Mouse (Mus musculus): ENCODE results near the gene Grip1. TPM values are rescaled to one million over a fixed set of nuclear protein-coding genes. Genes with fewer than 3 reads are reported as not detected.
A peak's percentile ranks its signal among the peaks of the same experiment; 100 is the strongest.
"Not testable (repeated sequence)": the region's sequence is repeated elsewhere in the genome, so short reads cannot be mapped to it uniquely, and the experiment has no call there.

Gene Grip1
- total RNA-seq, 2 experiments from 2014 or later, result not detected

DNA sequence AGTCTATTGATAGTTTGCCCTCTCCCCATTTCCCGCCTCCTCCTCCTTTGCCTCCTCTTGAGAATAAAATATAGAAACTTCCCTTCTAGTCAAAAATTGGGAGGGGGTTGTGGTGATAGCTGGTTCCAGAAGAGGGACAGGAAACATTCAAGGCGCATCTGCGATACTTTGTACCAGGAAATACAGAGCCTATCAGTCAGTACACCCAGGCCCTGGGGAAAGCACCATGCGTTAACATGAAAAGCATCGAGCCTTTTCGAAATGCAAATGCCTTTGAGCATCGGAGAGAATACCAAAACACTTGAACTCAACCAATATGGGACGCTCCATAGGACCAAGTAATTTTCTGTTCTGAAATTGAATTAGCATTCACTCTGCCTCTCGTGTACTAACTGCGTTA, 612.7 kb downstream of the Grip1 start:
- ATAC-seq (replicated peaks; ENCODE audit: low FRiP score, low TSS enrichment, poor library complexity, severe bottlenecking), result no peak

DNA sequence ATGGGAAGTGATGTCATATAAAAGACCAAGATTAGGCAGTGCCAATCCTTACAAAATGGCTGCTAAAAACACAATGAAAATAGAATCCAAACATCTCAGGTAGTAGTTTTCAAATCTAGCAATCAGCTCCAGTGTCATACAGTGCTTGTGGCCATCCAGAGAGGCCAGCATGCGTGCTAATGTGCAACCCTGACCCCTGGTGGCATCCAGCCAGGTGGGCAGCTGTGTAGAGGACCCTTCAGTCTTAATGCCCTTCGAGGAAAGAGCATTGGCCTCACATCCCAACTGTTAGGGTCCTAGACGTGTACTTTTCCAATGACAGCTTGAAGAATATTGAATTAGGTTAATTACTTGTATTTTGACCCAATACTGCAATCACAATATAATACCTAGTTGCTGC, 624.2 kb downstream of the Grip1 start:
- ATAC-seq (replicated peaks; ENCODE audit: low FRiP score, low TSS enrichment, poor library complexity, severe bottlenecking), result no peak

DNA sequence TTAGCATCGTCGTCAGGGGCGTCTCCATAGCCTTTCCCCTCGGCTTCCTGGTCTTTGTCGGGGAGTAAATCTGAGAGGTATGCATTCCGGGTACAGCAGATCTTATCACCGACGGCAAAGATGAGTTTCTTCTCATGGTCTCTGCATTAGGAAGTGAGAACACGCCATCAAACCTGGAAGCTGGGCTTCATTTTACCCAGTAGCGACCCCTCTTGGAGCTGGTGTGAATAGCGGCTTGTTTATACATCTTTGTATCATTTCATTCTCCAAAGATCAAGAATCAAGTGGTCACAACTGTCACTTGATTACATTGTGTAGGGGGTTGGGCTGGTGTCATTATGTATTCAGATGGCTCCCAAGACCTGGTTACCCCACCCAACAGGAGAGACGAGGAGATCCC, 638.9 kb downstream of the Grip1 start:
- 0 out of 2 replicates have a peak, but pooled peaks have one; percentile 13 for ATAC-seq (replicated peaks; ENCODE audit: low FRiP score, low TSS enrichment, poor library complexity, severe bottlenecking)

DNA sequence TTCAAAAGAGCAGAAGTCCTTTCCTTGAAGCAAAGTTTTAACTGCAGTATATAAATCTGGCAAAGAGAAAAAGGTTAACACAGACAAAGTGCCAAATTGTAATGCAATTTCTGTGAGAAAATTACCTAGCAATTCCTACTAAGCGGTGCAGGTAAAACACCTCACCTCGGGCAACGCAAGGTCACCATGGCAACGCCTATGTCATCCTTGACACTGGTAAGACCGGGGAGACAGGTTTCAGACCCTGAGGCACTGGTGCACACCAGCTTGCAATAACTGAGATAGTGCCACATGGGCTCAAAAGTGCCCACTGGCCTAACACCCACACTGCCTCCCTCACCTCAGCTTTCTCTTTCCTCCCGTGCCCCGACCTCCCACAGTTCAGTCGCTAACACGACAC, 641.5 kb downstream of the Grip1 start:
- ATAC-seq (replicated peaks; ENCODE audit: low FRiP score, low TSS enrichment, poor library complexity, severe bottlenecking), result no peak

DNA sequence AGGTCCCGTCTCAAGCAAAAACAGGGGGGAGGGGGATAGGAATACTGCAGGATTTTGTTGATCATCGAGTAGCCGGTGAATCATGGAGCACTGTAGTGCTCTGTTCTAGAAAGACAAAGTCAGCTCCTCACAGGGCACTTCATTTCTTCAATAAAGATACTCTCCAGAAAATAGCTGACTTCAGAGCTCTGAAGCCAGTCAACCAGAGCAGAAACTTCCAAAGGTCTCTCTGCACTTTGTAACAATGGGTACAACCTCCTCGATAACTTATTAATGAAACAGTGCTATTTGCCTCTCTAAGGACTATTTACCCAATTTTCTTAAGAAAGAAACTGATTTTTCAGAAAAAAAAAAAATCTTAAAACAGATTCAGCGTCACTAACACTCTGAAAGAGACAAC, 642.1 kb downstream of the Grip1 start:
- no peak for ATAC-seq (replicated peaks; ENCODE audit: low FRiP score, low TSS enrichment, poor library complexity, severe bottlenecking)

DNA sequence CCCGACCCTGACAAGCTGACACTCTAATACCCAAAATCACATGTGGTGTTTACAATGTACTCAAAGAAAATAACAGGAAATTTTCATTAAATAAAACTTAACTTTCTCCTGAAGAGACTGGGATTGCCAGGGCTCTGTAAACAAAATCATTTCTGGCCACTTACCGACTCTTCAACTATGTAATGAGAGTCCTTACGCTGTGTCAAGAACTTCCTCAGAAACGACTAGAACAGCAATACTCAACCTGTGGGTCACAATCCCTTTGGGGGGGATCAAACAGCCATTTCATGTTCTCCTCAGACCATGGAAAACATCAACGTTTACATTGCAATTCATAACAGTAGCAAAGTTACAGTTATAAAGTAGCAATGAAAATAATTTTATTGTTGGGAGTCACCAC, 643.9 kb downstream of the Grip1 start:
- no peak for ATAC-seq (replicated peaks; ENCODE audit: low FRiP score, low TSS enrichment, poor library complexity, severe bottlenecking)

DNA sequence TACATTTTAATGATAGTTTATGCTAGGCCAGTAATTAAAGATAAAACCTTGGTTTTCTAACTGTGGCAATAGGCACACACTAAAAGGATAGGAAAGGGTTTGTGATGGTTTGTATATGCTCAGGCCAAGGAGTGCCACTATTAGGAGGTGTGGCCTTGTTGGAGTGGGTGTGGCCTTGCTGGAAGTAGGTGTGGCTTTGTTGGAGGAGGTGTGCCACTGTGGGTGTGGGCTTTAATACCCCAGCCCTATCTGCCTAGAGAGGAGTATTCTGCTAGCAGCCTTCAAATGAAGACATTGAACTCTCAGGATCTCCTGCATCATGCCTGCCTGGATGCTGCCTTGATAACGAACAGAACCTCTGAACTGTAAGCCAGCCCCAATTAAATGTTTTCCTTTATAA, 647.2 kb downstream of the Grip1 start:
- ATAC-seq (replicated peaks; ENCODE audit: low FRiP score, low TSS enrichment, poor library complexity, severe bottlenecking), result no peak

DNA sequence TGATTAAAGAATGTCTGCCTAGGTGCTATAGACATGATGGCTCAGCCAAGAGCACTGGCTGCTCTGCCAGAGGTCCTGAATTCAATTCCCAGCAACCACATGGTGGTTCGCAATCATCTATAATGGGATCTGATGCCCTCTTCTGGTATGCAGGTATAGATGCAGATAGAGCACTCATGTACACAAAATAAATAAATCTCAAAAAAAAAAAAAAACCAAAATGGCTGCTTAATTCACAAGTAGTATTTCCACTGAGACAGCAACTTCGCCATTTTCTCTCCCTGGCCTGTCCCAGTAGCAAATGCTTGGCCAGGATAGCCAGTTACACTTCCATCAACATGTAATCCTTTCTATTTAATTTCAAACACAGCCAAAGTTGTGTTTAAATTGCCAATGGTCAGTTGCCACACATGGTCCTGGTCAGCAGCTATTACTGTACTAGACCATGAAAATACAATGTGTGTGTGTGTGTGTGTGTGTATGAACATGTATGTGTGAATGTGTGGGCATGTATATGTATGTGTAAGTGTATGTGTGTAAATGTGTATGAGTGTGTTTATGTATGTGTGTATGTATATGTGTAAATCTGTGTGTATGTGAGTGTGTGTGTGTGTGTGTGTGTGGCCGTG, 658.2 kb downstream of the Grip1 start:
- no peak for ATAC-seq (replicated peaks; ENCODE audit: low FRiP score, low TSS enrichment, poor library complexity, severe bottlenecking)

DNA sequence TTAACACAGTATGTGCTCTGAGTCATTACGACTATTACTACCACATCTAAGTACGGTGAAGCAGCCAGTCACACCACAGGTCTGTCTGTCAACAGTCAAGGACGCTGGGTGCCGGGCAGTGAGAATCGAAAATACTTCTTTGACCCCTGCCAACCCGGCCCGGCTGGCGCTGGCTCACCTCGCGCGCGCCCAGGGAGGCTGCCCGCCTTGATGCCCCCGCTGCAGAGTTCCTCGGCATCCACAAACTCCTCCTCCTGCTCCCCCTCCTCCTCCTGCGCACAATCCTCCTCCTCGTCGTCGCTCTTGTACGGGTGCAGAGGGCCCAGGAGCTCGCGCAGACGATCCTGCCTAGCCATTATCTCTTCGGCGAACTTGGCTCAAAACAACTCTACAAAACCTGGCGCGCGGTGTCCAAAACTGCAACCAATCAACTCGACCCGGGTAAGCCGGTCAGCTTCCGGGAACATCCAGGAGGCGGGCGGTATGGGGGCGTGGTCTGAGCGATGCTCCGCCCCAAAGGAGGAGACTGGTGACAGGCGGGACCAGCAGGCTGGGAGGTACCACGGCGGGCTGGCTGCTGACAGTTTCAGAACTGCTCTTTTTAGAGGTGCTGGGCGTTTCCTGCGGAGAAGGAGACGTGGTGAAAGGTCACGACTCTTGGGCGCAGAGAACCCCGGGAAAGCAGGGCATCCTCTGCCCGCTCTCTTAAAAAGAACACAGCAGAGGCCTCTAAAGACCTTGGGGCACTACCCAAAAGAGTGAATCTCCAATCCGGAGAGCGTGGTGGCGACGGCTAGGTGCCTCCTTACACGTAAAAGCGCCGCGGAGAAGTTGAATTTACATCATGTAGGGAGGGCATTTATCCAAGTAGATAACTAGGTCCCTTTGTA, 659.1 kb downstream of the Grip1 start, which contains the start of gene Helb:
Helb (minus strand) TSS at position 481 of the 890 bp plus-strand sequence.
- peak; percentile 97 for ATAC-seq (replicated peaks; ENCODE audit: low FRiP score, low TSS enrichment, poor library complexity, severe bottlenecking)

DNA sequence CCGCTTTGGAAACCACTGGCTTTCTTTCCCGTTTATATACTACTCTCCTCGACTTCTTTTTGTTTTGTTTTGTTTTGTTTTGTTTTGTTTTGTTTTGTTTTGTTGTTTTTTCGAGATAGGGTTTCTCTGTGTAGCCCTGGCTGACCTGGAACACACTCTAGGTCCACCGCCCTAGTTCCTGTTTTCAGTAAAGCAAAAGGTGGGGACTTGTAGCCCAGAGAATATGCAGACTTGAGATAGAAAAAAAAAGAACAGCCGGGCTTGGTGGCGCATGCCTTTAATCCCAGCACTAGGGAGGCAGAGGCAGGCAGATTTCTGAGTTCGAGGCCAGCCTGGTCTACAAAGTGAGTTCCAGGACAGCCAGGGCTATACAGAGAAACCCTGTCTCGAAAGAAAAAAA, 659.9 kb downstream of the Grip1 start:
- not testable (repeated sequence) for ATAC-seq (replicated peaks; ENCODE audit: low FRiP score, low TSS enrichment, poor library complexity, severe bottlenecking)

DNA sequence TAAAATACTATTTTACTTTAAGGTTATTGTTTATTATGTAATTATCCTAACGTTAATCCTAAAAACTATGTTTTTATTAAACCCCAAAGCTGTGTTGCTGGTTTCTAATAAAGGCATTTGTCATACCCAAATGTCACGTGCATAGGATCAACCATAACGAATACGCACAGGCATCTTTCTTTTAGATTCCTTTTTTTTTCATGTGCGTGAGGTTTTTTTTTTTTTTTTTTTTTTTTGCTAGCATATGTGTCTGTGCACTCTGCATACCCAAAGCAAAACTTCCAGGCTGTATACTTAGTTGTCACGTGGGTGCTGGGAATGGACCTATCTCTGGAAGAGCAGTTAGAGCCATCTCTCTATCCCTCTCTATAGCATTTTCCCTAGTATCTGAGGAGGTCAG, 660.4 kb downstream of the Grip1 start:
- ATAC-seq (replicated peaks; ENCODE audit: low FRiP score, low TSS enrichment, poor library complexity, severe bottlenecking), result no peak

DNA sequence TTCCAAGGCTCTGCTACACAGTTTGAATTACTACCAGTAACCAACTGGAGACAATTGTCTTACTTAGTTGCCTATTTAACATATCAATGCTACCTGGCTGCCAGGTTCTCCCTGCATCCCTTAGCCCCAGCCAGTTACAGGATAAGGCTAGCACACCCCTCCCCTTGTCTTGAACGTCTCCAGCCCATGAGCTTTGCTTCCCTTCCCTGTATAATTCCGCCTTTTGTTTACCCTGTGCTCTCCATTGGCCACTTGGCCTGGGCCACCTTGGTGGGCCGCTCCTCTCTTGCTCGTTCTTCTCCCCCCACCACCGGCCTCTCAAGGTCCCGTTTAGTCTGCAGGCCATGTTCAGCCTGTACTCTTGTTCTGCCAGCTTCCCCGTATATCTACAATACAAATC, 660.9 kb downstream of the Grip1 start:
- no peak for ATAC-seq (replicated peaks; ENCODE audit: low FRiP score, low TSS enrichment, poor library complexity, severe bottlenecking)

DNA sequence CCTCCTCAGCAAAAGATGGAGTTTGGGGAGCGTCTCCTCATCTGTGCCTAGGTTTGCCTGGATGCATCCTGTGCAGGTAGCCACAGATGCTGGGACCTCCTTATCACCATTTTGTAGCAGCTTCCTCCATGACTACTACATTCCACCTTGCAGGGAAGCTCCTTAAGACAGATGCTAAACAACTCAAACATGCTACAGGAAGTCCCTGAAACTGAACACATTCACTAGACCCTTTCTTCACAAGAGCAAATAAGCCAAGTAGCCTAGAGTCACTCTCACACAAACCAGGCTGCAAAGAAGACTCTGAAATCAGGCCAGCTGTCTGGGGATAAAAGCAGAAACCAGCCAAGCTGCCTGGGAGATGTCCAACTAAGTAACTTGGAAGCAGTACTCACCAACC, 661.6 kb downstream of the Grip1 start:
- no peak for ATAC-seq (replicated peaks; ENCODE audit: low FRiP score, low TSS enrichment, poor library complexity, severe bottlenecking)

DNA sequence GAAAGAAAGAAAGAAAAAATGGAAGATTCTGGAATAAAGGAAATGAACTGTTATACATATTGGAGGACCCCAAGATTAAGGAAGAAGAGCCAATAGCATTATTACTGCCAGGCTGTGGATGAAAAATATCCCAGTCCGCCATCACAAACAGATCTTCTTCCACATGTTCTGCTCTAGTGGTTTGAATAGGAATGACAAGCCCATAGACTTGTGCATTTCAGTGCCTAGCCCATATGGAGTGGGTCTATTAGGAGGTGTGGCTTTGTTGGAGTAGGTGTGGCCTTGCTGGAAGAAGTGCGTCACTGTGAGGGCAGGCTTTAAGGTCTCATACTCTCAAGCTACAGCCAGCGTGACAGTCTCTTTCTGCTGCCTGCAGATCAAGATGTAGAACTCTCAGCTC, 670.1 kb downstream of the Grip1 start:
- ATAC-seq (replicated peaks; ENCODE audit: low FRiP score, low TSS enrichment, poor library complexity, severe bottlenecking), result peak; percentile 72

DNA sequence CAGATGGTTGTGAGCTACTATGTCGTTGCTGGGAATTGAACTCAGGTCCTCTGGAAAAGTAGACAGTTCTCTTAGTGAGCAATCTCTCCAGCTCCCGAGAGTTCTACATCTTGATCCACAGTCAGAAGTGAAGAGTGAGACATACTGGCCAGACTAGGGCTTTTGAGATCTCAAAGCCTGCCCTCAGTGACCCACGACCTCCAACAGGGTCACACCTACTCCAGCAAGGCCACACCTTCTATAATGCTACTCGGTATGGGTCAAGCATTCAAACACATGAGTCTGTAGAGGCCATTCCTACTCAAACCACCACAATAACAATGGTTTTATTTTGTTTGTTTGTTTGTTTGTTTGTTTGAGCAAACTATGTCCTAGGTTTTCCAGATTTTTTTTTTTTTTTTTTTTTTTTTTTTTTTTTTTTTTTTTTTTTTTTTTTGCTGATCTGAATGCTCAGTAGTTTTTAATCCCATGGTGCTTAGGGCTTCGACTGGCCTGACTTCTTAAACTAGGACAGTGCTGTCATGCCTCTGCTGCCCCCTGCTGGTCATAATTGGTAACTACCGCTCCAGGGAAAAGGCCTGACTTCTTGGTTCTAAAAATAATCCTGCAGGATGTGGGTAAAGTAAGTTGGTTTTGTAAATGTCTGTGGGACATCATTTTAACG, 671.3 kb downstream of the Grip1 start:
- peak; percentile 87 for ATAC-seq (replicated peaks; ENCODE audit: low FRiP score, low TSS enrichment, poor library complexity, severe bottlenecking)

DNA sequence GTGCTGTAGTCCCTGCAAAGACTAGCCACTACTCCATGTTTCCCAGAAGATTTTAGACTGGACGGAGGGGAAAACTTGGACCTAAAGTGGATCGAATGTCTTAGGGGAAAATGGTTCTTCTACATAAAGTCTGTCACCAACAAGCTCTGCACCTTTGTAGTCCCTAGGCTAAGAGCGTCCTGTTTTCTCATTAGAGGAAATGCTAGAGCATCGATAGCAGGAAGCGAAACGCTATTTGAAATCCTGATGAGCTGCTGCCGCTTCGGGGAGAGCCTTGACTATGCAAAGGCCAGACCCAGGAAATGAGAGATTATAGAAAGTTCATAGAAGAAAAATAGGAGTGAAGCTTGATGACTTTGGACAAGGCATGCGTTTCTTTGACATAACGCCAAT, 671.8 kb downstream of the Grip1 start:
- no peak for ATAC-seq (replicated peaks; ENCODE audit: low FRiP score, low TSS enrichment, poor library complexity, severe bottlenecking)

DNA sequence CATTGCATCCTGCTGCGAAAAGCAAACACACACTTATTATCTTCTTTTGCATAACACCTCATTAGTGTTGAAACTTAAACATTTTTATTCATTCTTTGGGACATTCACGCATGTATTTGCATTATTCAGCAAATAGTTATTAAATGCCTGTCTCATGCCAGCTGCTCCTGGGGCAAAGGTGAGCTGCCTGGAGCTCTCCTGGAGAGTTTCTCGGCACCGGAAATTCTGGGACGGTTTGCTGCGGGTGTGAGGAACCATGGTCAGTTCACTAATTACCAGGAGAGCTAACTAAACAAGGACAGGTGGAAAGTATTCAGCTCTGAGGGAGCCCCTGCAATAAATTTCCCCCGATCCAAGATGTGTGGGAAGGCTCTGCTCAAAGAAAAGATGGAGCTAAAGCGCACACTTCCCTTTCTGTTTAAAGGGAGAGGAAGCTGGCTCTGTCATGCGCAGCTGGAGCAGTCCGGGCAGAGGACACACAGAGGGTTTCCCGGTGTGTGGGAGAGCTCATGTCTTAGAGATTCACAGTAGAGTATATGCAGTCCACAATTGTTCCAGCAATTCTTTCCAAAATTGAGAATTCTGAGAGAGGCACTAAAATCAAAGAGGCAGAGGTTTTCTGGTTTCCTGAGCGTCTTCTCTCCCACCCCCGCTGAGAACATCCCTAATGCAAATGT, 675.1 kb downstream of the Grip1 start:
- no peak for ATAC-seq (replicated peaks; ENCODE audit: low FRiP score, low TSS enrichment, poor library complexity, severe bottlenecking)

DNA sequence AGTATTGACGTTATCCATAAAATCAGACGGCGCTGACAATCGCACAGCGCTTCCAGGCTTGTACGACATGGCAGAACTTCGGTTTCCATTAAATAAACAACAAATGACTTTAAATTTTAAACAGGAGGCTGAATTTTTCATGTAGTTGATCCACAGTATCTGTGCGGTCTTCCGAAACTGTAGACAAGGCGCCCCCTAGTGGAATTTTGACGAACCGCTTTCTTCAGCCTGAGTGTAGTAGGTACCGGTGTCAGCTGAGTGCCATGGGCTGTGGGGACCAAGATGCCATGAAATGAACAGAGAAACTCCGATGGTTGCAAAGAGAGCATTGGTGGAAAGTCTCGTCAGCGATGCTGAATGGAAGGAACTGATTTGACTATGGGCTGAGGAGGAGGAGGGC, 677.0 kb downstream of the Grip1 start:
- peak; percentile 84 for ATAC-seq (replicated peaks; ENCODE audit: low FRiP score, low TSS enrichment, poor library complexity, severe bottlenecking)

DNA sequence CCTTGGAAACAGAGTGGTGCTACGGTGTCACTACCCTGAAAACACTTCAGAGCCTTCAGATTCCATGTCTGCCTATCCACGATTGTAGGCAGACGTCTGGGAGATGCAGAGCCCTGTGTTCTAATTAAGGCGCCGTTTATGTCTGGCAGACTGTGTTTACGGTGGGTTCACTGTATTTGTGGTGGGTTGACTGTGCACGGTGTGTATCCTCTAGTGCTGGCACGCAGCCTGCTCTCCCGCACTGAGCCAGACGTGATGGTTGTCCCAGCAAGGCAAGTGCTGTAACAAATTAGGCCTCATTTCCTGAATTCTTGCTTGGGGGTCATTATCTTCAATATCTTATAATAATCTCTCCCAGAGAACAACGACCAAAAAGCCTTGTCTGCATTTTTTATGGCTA, 680.1 kb downstream of the Grip1 start:
- no peak for ATAC-seq (replicated peaks; ENCODE audit: low FRiP score, low TSS enrichment, poor library complexity, severe bottlenecking)

DNA sequence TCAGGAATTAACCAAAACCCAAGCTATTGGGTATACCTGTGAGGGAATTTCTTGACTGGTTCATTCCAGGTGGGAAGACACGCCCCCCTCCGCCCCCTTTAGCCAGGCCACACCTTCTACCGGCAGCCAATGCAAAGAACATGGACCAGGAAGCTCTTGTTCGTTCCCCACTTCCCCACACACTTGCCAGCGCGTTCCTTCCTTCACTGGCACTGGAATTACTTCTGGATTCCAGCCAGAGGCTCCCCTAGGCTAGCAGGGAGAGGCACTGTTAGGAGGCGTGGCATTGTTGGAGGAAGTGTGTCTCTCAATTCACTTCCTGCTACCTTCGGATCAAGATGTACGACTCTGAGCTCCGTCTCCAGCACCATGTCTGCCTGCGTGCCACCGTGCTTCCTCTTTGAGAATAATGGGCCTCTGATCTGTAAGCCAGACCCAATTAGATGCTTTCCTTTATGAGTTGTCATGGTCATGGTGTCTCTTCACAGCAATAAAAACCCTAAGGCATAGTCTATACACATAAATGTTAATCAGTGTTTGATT, 682.5 kb downstream of the Grip1 start:
- ATAC-seq (replicated peaks; ENCODE audit: low FRiP score, low TSS enrichment, poor library complexity, severe bottlenecking), result no peak; the same call in 1 of the 2 replicates
